Mouse (Mus musculus): ENCODE measurements around the gene Ofd1. TPM values are rescaled to one million over a fixed set of nuclear protein-coding genes. Genes with fewer than 3 reads are reported as not detected.

Ofd1 gene
- total RNA-seq (2015; ENCODE audit: low replicate concordance), result 7.9 and 9.6 TPM in 2 replicates
- total RNA-seq (2017; ENCODE audit: low replicate concordance), result 6.2 and 11.2 TPM in 2 replicates

DNA sequence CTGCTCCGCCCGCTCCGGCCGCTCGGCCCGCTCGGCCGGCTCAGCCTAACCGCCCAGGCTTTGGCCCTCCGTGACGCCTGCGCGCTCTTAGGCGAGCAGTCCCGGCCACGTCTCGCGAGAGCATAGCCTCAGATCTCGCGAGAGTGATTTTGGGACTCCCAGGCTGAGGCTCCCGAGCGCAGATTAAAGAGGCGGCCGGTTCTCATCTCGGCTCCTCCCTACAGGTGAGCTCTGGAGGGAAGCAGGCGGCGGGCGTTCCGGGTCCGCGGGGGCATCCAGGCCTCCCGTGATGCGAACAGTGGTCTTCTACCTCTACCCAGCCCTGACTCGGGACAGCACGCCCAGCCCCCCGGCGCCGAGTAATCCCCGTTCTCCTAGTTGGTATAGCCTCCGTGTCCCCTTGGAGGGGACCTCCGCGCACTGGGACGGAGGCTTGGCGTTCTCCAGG, at the start of gene Ofd1:
TSS of gene Ofd1 (minus strand) at position 89 of the 448 bp plus-strand sequence.
- peak; percentile 96 for ATAC-seq (replicated peaks; ENCODE audit: low FRiP score, poor library complexity, severe bottlenecking)

DNA sequence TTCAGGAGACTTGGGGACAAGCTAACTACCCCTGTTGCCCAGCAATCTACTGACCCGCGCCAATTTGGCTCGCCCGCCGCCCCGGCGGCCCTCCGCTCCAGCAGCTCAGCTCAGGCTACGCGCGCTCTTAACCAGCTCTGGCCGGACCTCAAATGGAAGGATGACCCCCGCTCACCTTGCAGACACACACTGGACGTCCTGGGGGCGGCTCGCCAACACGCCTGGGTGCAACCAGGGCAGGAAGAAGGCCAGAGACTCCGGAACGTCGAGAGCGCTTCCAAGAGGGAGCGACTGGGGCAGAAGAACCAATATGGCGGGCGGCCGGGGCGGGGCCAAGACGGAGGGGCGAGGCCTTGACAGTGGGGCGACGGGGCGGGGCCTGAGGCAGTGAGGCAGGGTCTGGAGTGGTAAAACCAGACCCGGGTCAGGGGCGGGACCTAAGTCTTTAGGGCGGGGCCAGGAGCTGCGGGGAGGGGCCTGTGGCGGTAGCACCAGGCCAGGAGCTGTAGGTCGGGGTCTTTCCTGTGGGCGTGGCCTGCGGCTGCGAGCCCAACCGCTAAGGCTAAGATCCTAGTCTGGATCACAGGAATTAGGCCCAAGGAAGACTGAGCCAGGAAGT, 39.0 kb upstream of the Ofd1 start, which contains the start of gene Rab9:
TSS of gene Rab9 (minus strand) at position 503 of the 619 bp plus-strand sequence.
- ATAC-seq (replicated peaks; ENCODE audit: low FRiP score, poor library complexity, severe bottlenecking), result peak; percentile 99

DNA sequence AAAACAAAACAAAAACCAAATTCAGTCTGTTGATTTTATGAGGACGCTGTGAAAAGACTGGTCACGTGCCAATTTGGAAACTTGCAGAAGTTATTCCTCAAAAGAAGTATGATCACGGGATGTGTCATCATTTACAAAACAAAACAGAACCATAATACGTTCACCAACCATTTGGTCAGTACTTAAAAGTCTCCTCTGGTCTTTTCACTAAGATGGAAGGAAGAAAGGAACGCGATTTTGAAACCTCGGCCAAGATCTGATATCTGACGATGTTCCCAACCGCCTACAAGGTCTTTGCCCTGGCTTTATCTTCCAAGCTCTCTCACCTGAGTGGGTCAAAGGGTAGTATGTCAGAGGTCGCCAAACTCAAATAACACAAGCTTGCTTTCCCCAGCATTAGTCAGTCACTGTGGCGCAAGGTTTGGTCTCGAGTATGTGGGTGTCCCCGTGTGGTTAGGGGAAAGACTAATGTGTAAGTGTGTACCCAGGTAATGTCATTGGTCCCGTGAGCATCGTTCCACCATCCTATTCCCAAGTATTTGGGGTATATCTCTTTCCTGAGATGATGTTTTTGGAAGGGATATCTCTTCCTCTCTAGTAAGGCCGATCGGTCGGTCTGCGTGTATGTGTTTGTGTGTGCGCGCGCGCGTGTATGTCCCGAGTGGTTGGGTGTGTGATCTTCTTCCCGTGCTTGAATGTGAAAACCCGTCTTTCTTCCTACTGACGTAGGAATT, 38.3 kb upstream of the Ofd1 start:
- peak; percentile 48 for ATAC-seq (replicated peaks; ENCODE audit: low FRiP score, poor library complexity, severe bottlenecking)

DNA sequence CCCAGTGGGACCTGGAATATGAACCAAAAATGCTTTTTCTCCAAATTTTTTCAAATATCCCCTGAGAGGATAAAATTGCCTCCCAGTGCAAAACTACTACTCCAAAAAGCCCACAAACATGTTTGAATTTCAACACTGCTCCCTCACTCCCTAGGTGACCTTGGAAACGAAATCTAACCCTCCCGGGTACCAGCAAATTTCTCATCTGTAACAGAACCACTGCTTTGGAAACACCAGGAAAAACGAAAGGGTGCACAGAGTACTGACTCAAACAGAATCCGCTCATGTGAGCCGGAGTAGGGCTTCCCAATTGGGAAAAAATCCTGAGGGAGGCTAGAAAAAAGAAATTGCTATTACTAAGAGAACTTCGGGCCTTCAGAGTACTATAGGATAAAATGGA, 36.9 kb upstream of the Ofd1 start:
- no peak for ATAC-seq (replicated peaks; ENCODE audit: low FRiP score, poor library complexity, severe bottlenecking)

DNA sequence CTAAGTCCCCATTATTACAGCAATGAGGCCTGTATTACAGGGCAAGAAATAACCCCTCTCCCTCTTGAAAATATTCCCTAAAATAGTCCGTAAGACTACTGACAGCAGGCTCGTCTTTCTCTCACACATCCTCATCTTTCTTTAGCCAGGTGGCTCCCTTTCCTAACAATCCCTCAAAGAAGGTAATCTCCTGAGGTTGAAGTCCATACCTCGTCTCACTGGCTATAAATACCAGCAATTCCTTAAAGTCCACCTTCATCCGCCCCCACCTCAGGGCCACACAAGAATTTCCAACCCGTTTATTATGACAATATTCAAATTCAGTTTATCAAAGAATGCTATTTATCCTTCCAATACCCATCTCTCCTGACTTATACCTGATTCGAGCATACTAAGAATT, 32.1 kb upstream of the Ofd1 start:
- ATAC-seq (replicated peaks; ENCODE audit: low FRiP score, poor library complexity, severe bottlenecking), result no peak

DNA sequence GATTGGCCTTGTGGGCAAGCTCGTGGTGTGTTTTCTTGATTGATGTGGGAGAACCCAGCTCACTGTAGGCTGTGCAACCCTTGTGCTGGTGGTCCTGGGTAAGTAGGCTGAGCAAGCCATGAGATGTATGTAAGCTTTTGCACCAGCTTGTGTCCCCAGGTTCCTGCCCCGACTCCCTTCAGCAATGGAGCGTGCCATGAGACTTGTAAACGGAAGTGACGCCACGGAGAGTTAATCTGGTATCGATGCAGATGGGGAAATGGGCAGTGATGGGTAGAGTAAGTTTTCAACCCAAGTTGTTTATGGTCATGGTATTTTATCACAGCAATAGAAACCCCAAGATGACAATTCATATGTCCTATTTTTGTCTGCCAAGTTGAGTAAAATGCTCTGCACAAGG, 27.8 kb upstream of the Ofd1 start:
- no peak for ATAC-seq (replicated peaks; ENCODE audit: low FRiP score, poor library complexity, severe bottlenecking)

DNA sequence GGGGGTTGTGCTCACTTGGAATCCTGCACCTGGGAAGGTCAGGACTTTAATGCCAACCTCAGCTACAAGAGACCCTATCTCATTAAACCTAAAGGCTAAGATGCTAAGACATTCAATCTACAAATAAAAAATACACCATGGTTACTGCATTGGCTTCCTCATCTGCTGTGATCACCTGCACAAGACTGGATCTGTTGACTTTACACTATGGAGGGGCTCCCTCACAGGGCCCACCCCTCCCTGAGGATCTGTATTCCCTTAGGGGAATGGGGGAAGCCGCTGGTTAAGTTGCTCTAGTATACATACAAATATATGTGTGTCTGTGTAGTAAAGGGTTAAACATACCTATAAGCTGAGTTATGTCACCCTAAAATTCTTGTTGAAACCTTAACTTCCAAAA, 15.0 kb upstream of the Ofd1 start:
- ATAC-seq (replicated peaks; ENCODE audit: low FRiP score, poor library complexity, severe bottlenecking), result no peak

DNA sequence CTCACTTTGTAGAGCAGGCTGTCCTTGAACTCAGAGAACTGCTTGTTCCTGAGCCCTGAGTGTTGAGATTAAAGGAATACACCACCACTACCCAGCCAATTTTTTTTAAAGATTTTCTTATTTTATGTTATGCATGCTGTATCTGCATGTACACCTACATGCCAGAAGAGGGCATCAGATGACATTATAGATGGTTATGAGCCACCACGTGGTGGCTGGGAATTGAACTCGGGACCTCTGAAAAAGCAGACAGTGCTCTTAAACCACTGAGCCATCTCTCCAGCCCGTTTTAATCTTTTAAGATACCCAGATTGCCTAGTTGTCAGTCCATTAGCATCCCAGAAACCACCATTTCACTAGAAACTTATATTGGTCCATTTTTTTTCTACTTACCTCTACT, 13.8 kb upstream of the Ofd1 start:
- ATAC-seq (replicated peaks; ENCODE audit: low FRiP score, poor library complexity, severe bottlenecking), result no peak

DNA sequence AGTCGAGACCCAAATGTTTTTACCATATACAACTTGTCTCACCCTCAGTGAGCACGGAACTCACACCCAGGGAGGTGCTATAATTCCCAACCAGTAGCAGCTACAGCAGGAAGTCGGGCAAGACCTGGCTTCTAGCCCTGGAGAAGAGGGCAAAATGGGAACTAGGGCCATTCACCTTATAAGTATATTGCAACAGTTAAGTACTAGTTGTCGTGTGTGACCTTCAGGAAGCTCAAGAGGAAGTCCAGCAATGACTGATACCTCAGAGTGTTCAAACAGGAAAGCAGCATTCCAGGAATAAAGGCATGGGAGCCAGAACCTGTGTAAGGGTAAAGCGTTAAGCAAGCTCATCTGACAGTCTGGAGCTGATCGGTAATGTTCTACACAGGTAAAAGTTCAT, 13.0 kb upstream of the Ofd1 start:
- ATAC-seq (replicated peaks; ENCODE audit: low FRiP score, poor library complexity, severe bottlenecking), result no peak

DNA sequence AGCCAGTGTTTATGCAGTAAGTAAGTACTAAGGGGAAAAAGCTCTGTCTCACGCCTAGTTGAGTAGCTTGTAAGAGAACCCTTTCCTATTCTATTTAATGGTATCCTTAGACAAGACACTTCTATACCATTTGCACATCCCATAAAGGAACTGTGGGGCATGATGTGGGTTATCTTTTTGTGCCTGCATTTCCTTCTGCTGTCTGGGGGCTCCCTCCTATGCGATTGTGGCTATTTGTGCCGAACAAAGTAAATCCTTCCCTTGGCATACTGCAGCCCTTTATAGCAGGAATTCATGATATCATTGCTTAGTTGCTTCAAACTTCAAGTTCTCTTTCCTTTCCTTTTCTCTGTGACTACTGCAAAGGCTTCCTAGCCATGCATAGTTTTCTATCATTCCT, 4.0 kb upstream of the Ofd1 start:
- no peak for ATAC-seq (replicated peaks; ENCODE audit: low FRiP score, poor library complexity, severe bottlenecking)

DNA sequence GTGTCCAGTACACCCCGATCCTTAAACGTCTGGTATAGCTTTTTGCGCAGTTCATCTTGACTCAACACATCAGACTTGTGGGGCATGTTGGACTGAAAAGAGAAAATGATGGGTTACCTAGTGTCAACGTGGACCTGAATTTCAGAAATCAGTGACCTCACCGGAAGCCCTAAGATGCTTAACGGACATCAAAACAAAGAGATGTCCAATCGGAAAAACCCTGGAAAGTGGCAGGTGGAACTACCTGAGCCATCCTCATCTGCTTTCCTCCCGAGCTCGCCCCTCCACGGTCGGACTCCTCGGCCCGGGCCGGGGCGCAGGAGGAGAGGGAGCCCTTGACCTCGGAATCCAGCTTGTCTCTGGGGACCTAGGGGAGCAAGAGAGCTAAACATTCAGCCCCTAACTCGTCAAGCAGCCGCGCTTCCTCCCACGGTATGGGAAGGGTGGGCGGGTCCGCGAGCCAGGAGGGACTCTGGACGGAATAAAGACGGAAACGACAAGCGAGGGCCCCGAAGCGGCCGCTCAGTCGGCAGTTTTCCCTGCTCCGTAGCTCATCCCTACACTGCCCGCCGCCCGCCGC, 378 bp downstream of the Ofd1 start, which contains the start of gene Trappc2:
TSS of gene Trappc2 (plus strand) at position 539 of the 580 bp plus-strand sequence.
- ATAC-seq (replicated peaks; ENCODE audit: low FRiP score, poor library complexity, severe bottlenecking), result peak; percentile 41; the same call in 1 of the 2 replicates

DNA sequence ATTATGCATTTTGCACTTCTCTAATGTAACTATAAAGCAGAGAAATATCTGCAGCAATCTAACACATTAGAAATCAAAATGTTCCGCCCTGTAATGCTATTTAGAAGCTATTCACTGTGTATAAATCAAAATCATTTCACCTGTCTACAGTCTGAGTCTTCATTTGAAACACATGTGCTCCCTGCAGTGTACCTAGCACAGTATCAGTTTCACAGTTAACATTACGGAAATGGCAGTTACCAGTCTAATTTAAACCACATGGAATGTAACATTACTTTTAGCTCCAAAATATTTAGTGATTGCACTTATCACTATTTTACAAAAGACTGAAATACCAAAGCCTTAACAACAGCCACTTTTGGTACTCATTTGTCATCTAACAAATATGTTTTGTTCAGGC, 5.7 kb downstream of the Ofd1 start:
- no peak for ATAC-seq (replicated peaks; ENCODE audit: low FRiP score, poor library complexity, severe bottlenecking)

DNA sequence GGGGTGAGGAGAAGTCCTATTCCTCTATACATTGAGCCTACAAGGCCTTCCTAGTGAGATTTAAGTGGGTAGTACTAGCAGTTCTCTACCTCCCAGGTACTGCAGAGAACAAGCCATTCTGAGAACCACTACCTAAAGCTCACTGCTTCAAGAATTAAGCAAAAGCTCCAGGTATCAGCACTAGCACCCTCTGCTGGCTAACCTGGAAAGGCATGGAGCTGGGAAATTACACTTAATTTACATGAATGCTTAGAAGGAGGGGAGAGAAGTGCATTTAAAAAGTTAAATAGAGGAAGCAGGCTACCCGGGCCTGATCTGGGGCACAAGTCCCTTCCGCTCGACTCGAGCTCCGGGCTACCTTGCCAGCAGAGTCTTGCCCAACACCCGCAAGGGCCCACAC, 24.3 kb downstream of the Ofd1 start:
- peak; percentile 59; the same call in 1 of the 2 replicates for ATAC-seq (replicated peaks; ENCODE audit: low FRiP score, poor library complexity, severe bottlenecking)

DNA sequence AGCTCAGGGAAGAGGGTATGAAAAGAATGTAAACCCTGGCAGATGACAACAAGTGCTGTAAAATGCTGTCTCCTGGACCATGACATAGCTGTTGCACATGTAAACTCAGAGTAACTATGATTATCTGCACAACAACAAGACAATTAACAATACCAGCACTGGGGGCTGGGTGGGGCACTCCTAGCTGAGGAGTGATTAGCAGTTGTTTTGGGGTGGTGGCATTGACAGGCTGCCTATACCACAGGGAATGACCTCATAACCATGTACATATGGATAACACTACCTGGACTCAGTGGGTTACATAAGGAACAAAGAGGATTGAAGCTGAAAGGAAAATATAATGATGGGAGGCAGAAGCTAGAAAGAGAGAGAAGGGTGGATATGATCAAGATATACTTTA, 32.6 kb downstream of the Ofd1 start:
- ATAC-seq (replicated peaks; ENCODE audit: low FRiP score, poor library complexity, severe bottlenecking), result no peak

DNA sequence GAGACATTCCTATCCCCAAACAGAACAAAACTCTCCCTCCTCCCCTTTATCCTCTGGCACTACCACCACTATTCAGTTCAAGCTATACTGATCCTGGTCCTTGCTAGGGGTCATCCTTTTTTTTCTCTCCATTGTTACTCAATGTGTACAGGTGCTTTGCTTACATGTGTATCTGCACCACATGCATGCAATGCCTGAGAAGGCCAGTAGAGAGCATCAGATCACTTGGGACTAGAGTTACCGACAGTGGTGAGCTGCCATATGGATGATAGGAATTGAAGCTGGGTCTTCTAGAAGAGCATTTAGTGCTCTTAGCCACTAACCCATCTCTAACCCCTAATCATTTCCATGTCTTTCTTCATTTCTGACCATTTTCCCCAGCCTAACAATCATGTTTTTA, 46.8 kb downstream of the Ofd1 start:
- no peak for ATAC-seq (replicated peaks; ENCODE audit: low FRiP score, poor library complexity, severe bottlenecking)

DNA sequence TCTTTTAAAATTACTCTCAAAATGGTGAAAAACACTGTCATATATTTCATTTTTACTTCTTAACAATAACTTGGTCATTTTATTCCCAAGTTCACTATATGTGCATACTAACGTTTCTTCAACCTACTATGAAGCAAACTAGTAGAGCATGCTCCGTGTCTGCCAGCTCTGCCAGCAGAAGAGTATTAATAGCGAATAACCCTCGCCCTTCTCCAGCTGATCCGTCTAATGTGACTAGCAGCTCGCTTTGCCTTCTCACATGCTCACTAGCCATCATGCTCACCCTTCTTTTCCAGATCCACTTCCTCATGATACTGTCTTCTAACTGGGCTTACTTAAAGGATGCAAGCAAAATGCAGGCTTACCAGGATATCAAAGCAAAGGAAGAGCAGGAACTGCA, 53.8 kb downstream of the Ofd1 start:
- ATAC-seq (replicated peaks; ENCODE audit: low FRiP score, poor library complexity, severe bottlenecking), result no peak

DNA sequence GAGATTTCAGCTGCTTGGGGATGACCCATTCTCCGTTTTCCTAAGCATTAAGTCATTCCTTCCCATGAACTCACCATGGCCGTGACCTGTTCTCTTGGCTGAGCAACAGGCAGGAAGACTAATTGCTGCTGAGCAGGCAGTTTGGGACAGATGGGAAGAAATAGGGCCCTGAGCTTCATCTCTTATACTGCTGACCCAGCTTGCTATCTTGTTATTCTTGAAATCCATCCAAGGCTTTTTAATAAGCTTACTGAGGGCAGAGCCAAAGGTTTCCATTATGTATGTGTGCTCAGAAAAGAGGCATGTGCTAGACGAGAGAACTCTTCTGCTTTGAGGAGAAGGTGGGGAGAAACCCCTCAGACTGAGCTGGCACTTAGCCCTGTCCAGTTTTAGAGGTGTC, 55.6 kb downstream of the Ofd1 start:
- no peak for ATAC-seq (replicated peaks; ENCODE audit: low FRiP score, poor library complexity, severe bottlenecking)

DNA sequence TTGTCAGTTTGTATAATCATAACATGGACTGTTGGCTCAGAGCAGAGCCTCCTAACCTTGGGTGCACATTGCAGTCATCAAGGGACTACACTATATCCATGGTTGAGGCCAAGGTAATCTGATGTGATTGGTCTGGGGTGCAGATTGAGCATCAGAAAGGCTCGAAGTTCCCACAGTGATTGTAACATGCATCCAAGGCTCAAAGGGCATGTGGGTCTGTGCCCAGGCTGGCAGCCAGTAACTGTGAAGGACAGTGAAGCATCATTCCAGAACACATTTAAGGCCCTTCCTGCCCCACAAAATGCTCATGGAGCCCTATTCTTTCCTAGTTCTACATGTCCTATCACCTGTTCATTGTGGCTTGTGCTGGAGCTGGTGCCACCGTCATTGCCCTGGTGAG, 56.9 kb downstream of the Ofd1 start:
- no peak for ATAC-seq (replicated peaks; ENCODE audit: low FRiP score, poor library complexity, severe bottlenecking)

DNA sequence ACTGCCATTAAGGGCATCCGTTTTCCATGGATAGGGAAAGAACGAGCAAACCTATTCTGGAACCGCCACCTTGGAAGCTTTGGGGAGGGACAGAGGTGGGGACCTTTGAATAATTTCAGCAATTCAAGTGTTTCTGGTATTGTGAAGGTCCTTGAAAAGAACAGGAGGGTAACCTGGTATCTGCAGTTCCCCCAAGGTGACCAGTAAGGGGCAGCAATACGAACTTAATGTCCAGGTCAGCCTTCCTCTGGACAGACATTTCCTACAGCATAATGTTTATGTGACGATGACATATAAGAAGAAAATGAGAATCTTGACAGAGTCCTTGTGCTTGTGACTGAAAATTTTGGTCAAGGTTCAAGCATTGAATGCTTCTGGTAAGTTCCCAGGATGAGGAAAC, 61.9 kb downstream of the Ofd1 start:
- no peak for ATAC-seq (replicated peaks; ENCODE audit: low FRiP score, poor library complexity, severe bottlenecking)

DNA sequence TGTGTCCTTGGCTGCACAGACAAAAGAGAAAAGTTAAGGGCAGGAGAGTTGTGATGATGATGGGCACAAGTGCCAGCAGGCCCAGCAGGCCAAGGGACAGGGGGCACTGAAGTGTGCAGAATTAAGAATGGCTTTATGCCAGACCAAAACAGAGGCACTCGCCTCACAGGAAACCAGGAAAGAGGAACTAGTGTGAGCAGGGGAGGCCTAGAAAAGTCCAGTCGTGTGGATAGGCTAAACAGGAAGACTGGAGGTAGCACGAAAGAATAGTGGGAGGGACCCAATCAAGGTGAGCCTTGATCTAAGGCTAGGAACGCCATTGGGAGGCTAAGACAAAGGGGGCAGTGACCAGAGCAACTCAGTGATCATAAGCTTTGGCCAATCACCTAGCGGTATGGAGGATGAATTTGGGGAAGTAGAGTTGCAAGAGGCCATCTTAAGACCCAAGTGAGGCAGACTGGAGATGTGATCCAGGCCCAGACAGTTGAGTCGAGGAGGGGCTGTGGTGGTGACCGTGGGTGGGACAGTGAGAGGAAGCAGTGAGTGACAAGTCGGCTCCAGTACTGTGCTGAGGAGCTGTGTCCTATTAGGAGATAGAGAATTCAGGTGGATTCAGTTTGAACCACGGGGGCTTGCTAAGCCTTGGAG, 63.7 kb downstream of the Ofd1 start:
- no peak for ATAC-seq (replicated peaks; ENCODE audit: low FRiP score, poor library complexity, severe bottlenecking)

Data from erythroid progenitor cell, adult 5-6 weeks (primary cell).